ENCODE assay signal across 8 mouse cellular contexts in the genomic region with DNA sequence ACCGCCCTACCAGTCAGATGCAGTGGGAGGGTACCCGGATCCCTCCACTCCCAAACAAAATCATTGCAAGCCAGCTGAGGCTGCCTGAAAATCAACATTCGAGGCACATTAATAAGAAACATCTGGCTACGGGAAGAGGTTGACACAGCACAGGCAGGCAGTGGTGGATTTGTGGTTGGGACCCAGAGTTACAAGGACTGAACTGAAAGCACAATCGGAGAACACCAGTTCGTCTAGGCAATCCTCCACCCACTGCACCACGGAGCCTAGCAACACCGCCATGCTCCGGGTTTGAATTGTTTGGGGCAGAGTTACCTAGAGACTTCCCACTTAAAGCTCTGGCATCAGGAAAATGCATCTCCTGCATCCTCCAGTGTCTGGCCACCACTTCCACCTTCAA. TPM values are rescaled to one million over a fixed set of nuclear protein-coding genes. Genes with fewer than 3 reads are reported as not detected.
DNase-seq lines count a peak whose midpoint lies in the region; ATAC-seq lines count a peak whose summit lies in the region.

No protein-coding gene starts in this region.

- no peak for DNase-seq in kidney, postnatal 14 days
- peak; percentile 90 for DNase-seq in embryonic facial prominence, embryonic 14.5 days (ENCODE audit: low spot score)
- peak; percentile 87 for DNase-seq in midbrain, embryonic 11.5 days (ENCODE audit: low spot score, missing footprints)
- DNase-seq in cerebellum, postnatal 25 days = no peak
- DNase-seq in cerebellum, adult 8-10 months = no peak
- DNase-seq in spleen, adult 18-20 months = no peak

- peaks cover 8% of the 10 kb centered on the region; the same call in 1 of the 2 replicates for H3K4me1 ChIP-seq in kidney, embryonic 16.5 days (ENCODE audit: insufficient read depth, low read length)
- peaks cover 9% of the 10 kb centered on the region; the same call in 1 of the 2 replicates for H3K4me1 ChIP-seq in embryonic facial prominence, embryonic 14.5 days (ENCODE audit: control insufficient read depth, insufficient read depth, low read length)
- H3K4me1 ChIP-seq in hindbrain, embryonic 12.5 days = peaks cover 20% of the 10 kb centered on the region
- peaks cover 7% of the 10 kb centered on the region for H3K4me1 ChIP-seq in midbrain, embryonic 11.5 days (ENCODE audit: control insufficient read depth, insufficient read depth, low read length)

- ATAC-seq in kidney, embryonic 16.5 days (ENCODE audit: low FRiP score, low TSS enrichment) = peak; percentile 10; the same call in 1 of the 2 replicates
- peak; percentile 59 for ATAC-seq in embryonic facial prominence, embryonic 14.5 days (ENCODE audit: low read depth)
- ATAC-seq in hindbrain, embryonic 12.5 days (ENCODE audit: low FRiP score) = no peak
- ATAC-seq in midbrain, embryonic 11.5 days (ENCODE audit: low FRiP score) = no peak

- WGBS in kidney, embryonic 16.5 days = 22% methylated on average over 9 of the region's 9 CpGs
- WGBS in embryonic facial prominence, embryonic 14.5 days = 13% methylated on average over 9 of the region's 9 CpGs
- 16% methylated on average over 9 of the region's 9 CpGs for WGBS in hindbrain, embryonic 12.5 days
- 28% methylated on average over 9 of the region's 9 CpGs for WGBS in midbrain, embryonic 11.5 days

- H3K36me3 ChIP-seq in kidney, embryonic 16.5 days (ENCODE audit: insufficient read depth, low read length) = no peaks in the 10 kb centered on the region
- no peaks in the 10 kb centered on the region for H3K36me3 ChIP-seq in embryonic facial prominence, embryonic 14.5 days (ENCODE audit: control insufficient read depth, insufficient read depth, low read length)
- no peaks in the 10 kb centered on the region for H3K36me3 ChIP-seq in hindbrain, embryonic 12.5 days
- H3K36me3 ChIP-seq in midbrain, embryonic 11.5 days (ENCODE audit: control insufficient read depth, insufficient read depth, low read length) = no peaks in the 10 kb centered on the region

- peak overlapping the region; percentile 81 for H3K4me3 ChIP-seq in kidney, embryonic 16.5 days (ENCODE audit: low read length)
- H3K4me3 ChIP-seq in embryonic facial prominence, embryonic 14.5 days (ENCODE audit: low read depth, low read length) = peak overlapping the region; percentile 84
- H3K4me3 ChIP-seq in hindbrain, embryonic 12.5 days = peak overlapping the region; percentile 72
- peak overlapping the region; percentile 54 for H3K4me3 ChIP-seq in midbrain, embryonic 11.5 days (ENCODE audit: low read depth, low read length)

- H3K9me3 ChIP-seq in kidney, embryonic 16.5 days (ENCODE audit: low read length) = no peaks in the 10 kb centered on the region
- no peaks in the 10 kb centered on the region for H3K9me3 ChIP-seq in embryonic facial prominence, embryonic 14.5 days (ENCODE audit: control insufficient read depth, low read length)
- no peaks in the 10 kb centered on the region for H3K9me3 ChIP-seq in hindbrain, embryonic 12.5 days (replicated peaks)
- no peaks in the 10 kb centered on the region for H3K9me3 ChIP-seq in midbrain, embryonic 11.5 days (ENCODE audit: control insufficient read depth, low read length)

- peak overlapping the region; percentile 86 for H3K9ac ChIP-seq in kidney, embryonic 16.5 days (replicated peaks; ENCODE audit: low read length)
- peak overlapping the region; percentile 79; the same call in 1 of the 2 replicates for H3K9ac ChIP-seq in embryonic facial prominence, embryonic 14.5 days (ENCODE audit: low read depth, low read length)
- H3K9ac ChIP-seq in hindbrain, embryonic 12.5 days = peak overlapping the region; percentile 84; the same call in 1 of the 2 replicates
- no peak overlapping the region for H3K9ac ChIP-seq in midbrain, embryonic 11.5 days (ENCODE audit: low read length)

- peak overlapping the region; percentile 65 for H3K27ac ChIP-seq in kidney, embryonic 16.5 days (ENCODE audit: low read length)
- peak overlapping the region; percentile 73 for H3K27ac ChIP-seq in embryonic facial prominence, embryonic 14.5 days (replicated peaks; ENCODE audit: low read depth, low read length)
- H3K27ac ChIP-seq in hindbrain, embryonic 12.5 days = peak overlapping the region; percentile 79
- no peak overlapping the region for H3K27ac ChIP-seq in midbrain, embryonic 11.5 days (ENCODE audit: low read depth, low read length)

- no peaks in the 10 kb centered on the region for H3K27me3 ChIP-seq in kidney, embryonic 16.5 days (ENCODE audit: insufficient read depth, low read length)
- H3K27me3 ChIP-seq in embryonic facial prominence, embryonic 14.5 days (replicated peaks; ENCODE audit: control insufficient read depth, insufficient read depth, low read length) = no peaks in the 10 kb centered on the region
- no peaks in the 10 kb centered on the region for H3K27me3 ChIP-seq in hindbrain, embryonic 12.5 days
- peaks cover 48% of the 10 kb centered on the region for H3K27me3 ChIP-seq in midbrain, embryonic 11.5 days (ENCODE audit: control insufficient read depth, insufficient read depth, low read length)

- H3K4me2 ChIP-seq in kidney, embryonic 16.5 days (replicated peaks; ENCODE audit: low read depth, low read length) = peak overlapping the region; percentile 97
- H3K4me2 ChIP-seq in embryonic facial prominence, embryonic 14.5 days (ENCODE audit: low read depth, low read length) = peak overlapping the region; percentile 90
- peak overlapping the region; percentile 89 for H3K4me2 ChIP-seq in hindbrain, embryonic 12.5 days (replicated peaks)
- H3K4me2 ChIP-seq in midbrain, embryonic 11.5 days = peak overlapping the region; percentile 6; the same call in 1 of the 2 replicates

RNA-seq across cellular contexts. Expression of a gene that starts 1.1 kb away (rescaled TPM):
- polyA plus RNA-seq in kidney, embryonic 16.5 days (2015; fragmentation: Nextera tagmentation; extraction: Ambion mirVana) = 6.5 and 7.9 TPM in 2 replicates
- polyA plus RNA-seq in embryonic facial prominence, embryonic 14.5 days (2014; fragmentation: Nextera tagmentation; extraction: Ambion mirVana) = 6.9 and 7.0 TPM in 2 replicates
- 13.9 and 16.6 TPM in 2 replicates for polyA plus RNA-seq in hindbrain, embryonic 12.5 days (2016; fragmentation: Nextera tagmentation; extraction: Ambion mirVana)
- 6.8 and 7.7 TPM in 2 replicates for polyA plus RNA-seq in midbrain, embryonic 11.5 days (2014; fragmentation: Nextera tagmentation; extraction: Ambion mirVana)

Comparison
In these comparisons a context has a peak if more than half of its experiments do, and no peak if none do; other contexts are left out.
1. ATAC-seq: peak in kidney, embryonic 16.5 days (single experiment) and embryonic facial prominence, embryonic 14.5 days (single experiment); none in hindbrain, embryonic 12.5 days (single experiment) and midbrain, embryonic 11.5 days (single experiment).
2. H3K4me2 ChIP-seq: peak in every context shown above with its lines; median percentile 97 in kidney, embryonic 16.5 days; 90 in embryonic facial prominence, embryonic 14.5 days; 89 in hindbrain, embryonic 12.5 days; 6 in midbrain, embryonic 11.5 days.
3. DNase-seq: peak in embryonic facial prominence, embryonic 14.5 days (single experiment) and midbrain, embryonic 11.5 days (single experiment); none in kidney, postnatal 14 days (single experiment), cerebellum, postnatal 25 days (0 of 2), cerebellum, adult 8-10 months (single experiment) and spleen, adult 18-20 months (0 of 2).
4. Peak in every context shown above with its lines, with median percentiles within 50 percentile points of each other: H3K4me3 ChIP-seq.